Mouse (Mus musculus) brain, embryonic 14.5 days (tissue): ENCODE results near the gene Rnf150.

Source experiments
- CTCF ChIP-seq: fragments of 200-500 bp; IDR thresholded peaks from 2 replicates; pipeline ENCODE4 v1.5.1; 2012; ENCODE audit warnings: inconsistent platforms, mild to moderate bottlenecking, moderate library complexity, borderline replicate concordance; ENCODE audit not compliant: insufficient read depth, insufficient read length; ENCODE audit errors: extremely low read depth
- POLR2A ChIP-seq: fragments of 200-500 bp; IDR thresholded peaks from 2 replicates; pipeline ENCODE4 v1.6.1; 2012; ENCODE audit warnings: mild to moderate bottlenecking, inconsistent platforms, borderline replicate concordance; ENCODE audit not compliant: poor library complexity, insufficient read depth, insufficient read length, severe bottlenecking; ENCODE audit errors: extremely low read depth

DNA sequence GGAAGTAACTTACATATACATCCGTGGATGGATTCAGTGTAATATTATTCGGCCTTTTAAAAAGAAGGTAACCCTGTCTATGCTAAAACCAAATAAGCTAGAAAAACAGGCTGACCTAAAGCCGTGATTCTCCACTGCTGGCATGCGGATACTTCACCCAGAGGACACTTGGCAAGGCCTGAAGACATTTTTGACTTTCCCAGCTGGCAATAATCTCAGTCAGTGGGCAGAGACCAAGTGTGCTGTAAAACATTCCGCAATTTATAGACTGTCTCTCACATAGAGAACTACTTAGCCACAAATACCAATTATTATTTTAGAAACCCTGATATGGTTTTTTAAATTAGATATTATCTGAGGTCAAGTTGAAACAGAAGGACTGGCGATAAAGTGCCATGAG lies 202.9 kb downstream of the Rnf150 start:
- no peak for TF ChIP-seq CTCF
- no peak for TF ChIP-seq POLR2A
